Mouse (Mus musculus): ENCODE data around the gene Mid1.

- TF ChIP-seq POLR2A (IDR thresholded peaks at IDR 0.05; ENCODE audit: insufficient read depth, low read depth, low read length) (no peak), CTCF (IDR thresholded peaks at IDR 0.05) (no peak)
Measured at GRCm38 (mm10) chrX:169843267-169843666, 158.3 kb downstream of the Mid1 start.

All from heart, adult 2 months (tissue).